Mouse (Mus musculus) hindbrain, embryonic 10.5 days (tissue): Measurements from ENCODE around the gene Btbd9. TPM values are rescaled to one million over a fixed set of nuclear protein-coding genes. Genes with fewer than 3 reads are reported as not detected.

Source experiments
- DNase-seq: peaks from one replicate; pipeline ENCODE4 v3.0.0-alpha.2; 2017; ENCODE audit warnings: low spot score
- H3K27ac ChIP-seq: fragments of 300-500 bp; sonication (generic); 2 replicates; pipeline ENCODE4 v1.5.1; 2016; ENCODE audit warnings: mild to moderate bottlenecking, moderate library complexity
- H3K27me3 ChIP-seq: fragments of 300-500 bp; sonication (generic); 2 replicates; pipeline ENCODE4 v1.6.1; 2016; ENCODE audit warnings: mild to moderate bottlenecking; ENCODE audit not compliant: poor library complexity, insufficient read depth, severe bottlenecking
- H3K36me3 ChIP-seq: fragments of 300-500 bp; sonication (generic); 2 replicates; pipeline ENCODE4 v1.6.1; 2016; ENCODE audit warnings: mild to moderate bottlenecking, moderate library complexity
- H3K4me1 ChIP-seq: fragments of 300-500 bp; sonication (generic); replicated peaks from 2 replicates; pipeline ENCODE4 v1.6.1; 2016; ENCODE audit warnings: mild to moderate bottlenecking
- H3K4me3 ChIP-seq: fragments of 300-500 bp; sonication (generic); 2 replicates; pipeline ENCODE4 v1.5.1; 2016; ENCODE audit warnings: mild to moderate bottlenecking, moderate library complexity
- H3K9me3 ChIP-seq: fragments of 300-500 bp; sonication (generic); 2 replicates; pipeline ENCODE4 v1.6.1; 2016; ENCODE audit warnings: mild to moderate bottlenecking, moderate library complexity
- WGBS: fragments of 180-500 bp; shearing (Covaris S2); methylation state at CpG from one replicate; pipeline ENCODE4 v1.1.7; 2016; 5-methylcytosine and 5-hydroxymethylcytosine counted together
- polyA plus RNA-seq: library from polyadenylated mRNA; unstranded; fragments of >200 nt; fragmentation: Nextera tagmentation; extraction: Ambion mirVana; gene quantifications from 2 replicates; pipeline ENCODE4 v1.2.1, GENCODE M21; 2016

Gene Btbd9
- polyA plus RNA-seq, 1 experiment from 2014 or later: 67.3 TPM

GRCm38 (mm10) chr17:30235380-30235779 is 340.9 kb downstream of the Btbd9 start:
- DNase-seq: no peak
- WGBS: 82% methylated on average over 4 of the region's 4 CpGs
- H3K9me3 ChIP-seq: no peaks in the 10 kb centered on the region
- H3K4me1 ChIP-seq: peaks cover 26% of the 10 kb centered on the region
- no peaks in the 10 kb centered on the region for H3K36me3 ChIP-seq
- H3K4me3 ChIP-seq: no peak overlapping the region
- H3K27me3 ChIP-seq: no peaks in the 10 kb centered on the region
- no peak overlapping the region for H3K27ac ChIP-seq

DNA sequence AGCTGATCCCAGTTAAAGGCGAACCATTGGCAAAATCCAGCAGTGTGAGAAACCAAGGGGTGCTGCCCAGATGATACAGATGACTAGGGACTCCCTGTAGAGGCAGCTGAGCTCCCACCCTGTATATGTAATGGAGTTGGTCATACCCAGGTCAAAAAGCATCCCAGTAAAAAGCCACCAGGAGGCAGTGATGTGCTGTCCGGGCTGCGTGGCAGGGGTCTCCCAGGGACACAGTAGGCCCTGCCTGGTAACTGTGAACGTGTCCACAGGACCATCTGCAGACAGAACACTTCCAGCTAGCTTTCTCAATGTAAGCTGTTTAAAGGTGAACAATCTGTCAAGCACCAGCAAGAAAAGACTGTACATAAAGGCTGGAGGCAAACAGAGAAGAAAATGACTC is 343.6 kb downstream of the Btbd9 start:
- H3K4me3 ChIP-seq: no peak overlapping the region
- DNase-seq: peak; percentile 55
- 49% methylated on average over 4 of the region's 4 CpGs for WGBS
- H3K36me3 ChIP-seq: 0 out of 2 replicates have a peak, but pooled peaks cover 4% of the 10 kb centered on the region
- no peaks in the 10 kb centered on the region for H3K27me3 ChIP-seq
- H3K27ac ChIP-seq: 0 out of 2 replicates have a peak overlapping the region, but pooled peaks have one; percentile 23
- no peaks in the 10 kb centered on the region for H3K9me3 ChIP-seq
- peaks cover 41% of the 10 kb centered on the region for H3K4me1 ChIP-seq

- no peaks in the 10 kb centered on the region for H3K9me3 ChIP-seq
- H3K36me3 ChIP-seq: 0 out of 2 replicates have a peak, but pooled peaks cover 4% of the 10 kb centered on the region
- H3K27ac ChIP-seq: no peak overlapping the region
- peaks cover 35% of the 10 kb centered on the region for H3K4me1 ChIP-seq
- 83% methylated on average over 1 of the region's 1 CpGs for WGBS
- H3K4me3 ChIP-seq: no peak overlapping the region
- no peaks in the 10 kb centered on the region for H3K27me3 ChIP-seq
- no peak for DNase-seq
Measured at GRCm38 (mm10) chr17:30231483-30231882, 344.8 kb downstream of the Btbd9 start.

DNA sequence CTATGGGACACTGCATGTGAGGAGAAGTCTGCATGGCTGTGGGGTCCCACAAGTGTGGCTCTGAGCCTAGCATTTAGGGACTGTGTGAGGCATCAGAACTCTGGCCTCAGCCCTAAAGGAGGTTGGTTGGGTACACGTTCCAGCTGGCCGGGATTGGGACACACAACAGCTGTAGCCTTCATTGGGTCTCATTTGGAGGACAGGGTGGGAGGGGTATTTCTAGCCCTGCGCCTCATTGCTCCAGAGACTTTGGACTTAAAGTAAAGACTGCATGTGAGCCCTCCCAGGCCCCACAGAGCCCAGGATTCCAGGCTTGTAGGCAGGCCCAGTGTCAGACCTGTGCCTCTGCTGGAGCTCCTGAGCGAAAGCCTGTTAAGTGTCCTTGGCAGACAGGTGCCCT is 345.9 kb downstream of the Btbd9 start:
- Histone ChIP-seq H3K27me3 (no peaks in the 10 kb centered on the region), H3K27ac (no peak overlapping the region), H3K4me1 (peaks cover 35% of the 10 kb centered on the region), H3K36me3 (0 out of 2 replicates have a peak, but pooled peaks cover 4% of the 10 kb centered on the region), H3K9me3 (no peaks in the 10 kb centered on the region), H3K4me3 (no peak overlapping the region)
- no peak for DNase-seq
- 95% methylated on average over 4 of the region's 4 CpGs for WGBS

GRCm38 (mm10) chr17:30228439-30229215 is 347.7 kb downstream of the Btbd9 start:
- 88% methylated on average over 10 of the region's 10 CpGs for WGBS
- DNase-seq: no peak
- peaks cover 48% of the 10 kb centered on the region for H3K4me1 ChIP-seq

DNA sequence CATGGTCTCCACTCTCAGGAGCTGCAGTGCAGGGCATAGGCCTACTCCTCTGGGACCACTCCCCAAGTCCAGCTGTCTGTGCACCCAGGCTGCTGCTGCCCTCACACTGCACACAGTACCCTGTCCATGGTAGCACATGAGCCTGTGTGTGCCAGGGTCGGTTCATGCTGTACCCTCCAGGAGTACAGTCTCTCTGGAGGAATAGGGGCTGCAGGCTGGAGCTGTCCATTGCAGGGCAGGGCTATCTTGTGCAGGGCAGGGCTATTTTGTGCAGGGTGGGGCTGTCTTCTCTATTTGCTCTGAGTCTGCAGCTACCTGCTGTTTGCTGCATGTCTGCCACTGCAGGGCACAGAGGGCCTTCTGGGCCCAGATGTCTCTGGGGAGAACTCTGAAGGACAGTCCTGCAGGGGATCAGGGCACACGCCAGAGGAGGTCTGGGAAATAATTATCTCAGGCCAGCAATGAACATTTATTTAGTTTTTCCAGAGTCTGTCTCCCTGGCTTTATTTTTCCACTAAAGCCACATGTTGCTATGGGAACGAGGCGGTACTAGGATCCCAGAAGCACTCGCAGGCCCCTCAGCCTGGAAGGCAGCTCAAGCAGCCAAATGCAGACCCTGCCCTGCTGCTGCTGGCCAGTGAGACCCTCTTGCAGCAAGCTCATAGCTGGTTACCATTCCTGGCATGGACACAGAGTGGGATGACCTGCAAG is 351.1 kb downstream of the Btbd9 start:
- Histone ChIP-seq H3K9me3 (no peaks in the 10 kb centered on the region), H3K27ac (peak overlapping the region; percentile 19), H3K36me3 (0 out of 2 replicates have a peak, but pooled peaks cover 5% of the 10 kb centered on the region), H3K27me3 (no peaks in the 10 kb centered on the region), H3K4me1 (peaks cover 67% of the 10 kb centered on the region), H3K4me3 (no peak overlapping the region)
- peak; percentile 20 for DNase-seq
- 43% methylated on average over 5 of the region's 5 CpGs for WGBS

More at GRCm38 (mm10) chr17:30228439-30229215, 347.7 kb downstream of the Btbd9 start:
- Histone ChIP-seq H3K27ac (no peak overlapping the region), H3K4me3 (no peak overlapping the region), H3K27me3 (no peaks in the 10 kb centered on the region), H3K9me3 (no peaks in the 10 kb centered on the region), H3K36me3 (0 out of 2 replicates have a peak, but pooled peaks cover 4% of the 10 kb centered on the region)

DNA sequence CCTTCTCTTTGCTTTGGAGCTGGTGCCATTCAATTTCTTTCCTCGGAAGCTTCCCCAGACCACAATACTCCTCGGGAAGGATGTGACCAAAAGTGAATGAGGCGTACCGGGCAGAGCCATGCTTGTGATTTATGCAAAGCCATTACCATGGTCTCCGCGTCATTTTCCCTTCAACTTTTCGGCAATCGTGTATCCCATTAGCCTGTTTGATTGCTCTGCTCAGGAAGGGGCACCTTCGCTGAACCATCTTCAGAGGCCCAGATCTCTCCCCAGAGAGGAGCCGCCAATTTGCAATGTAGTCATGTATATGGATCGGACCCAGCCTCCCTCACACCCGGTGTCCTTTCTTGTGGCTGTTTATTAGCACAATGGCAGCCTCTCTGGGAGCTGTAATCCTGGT is 353.5 kb downstream of the Btbd9 start:
- H3K27ac ChIP-seq: peak overlapping the region; percentile 45; the same call in 1 of the 2 replicates
- no peak for DNase-seq
- peaks cover 18% of the 10 kb centered on the region for H3K36me3 ChIP-seq
- 77% methylated on average over 12 of the region's 12 CpGs for WGBS
- H3K4me3 ChIP-seq: no peak overlapping the region
- H3K27me3 ChIP-seq: no peaks in the 10 kb centered on the region
- no peaks in the 10 kb centered on the region for H3K9me3 ChIP-seq
- peaks cover 53% of the 10 kb centered on the region for H3K4me1 ChIP-seq

GRCm38 (mm10) chr17:30222361-30222760 is 353.9 kb downstream of the Btbd9 start:
- Histone ChIP-seq H3K4me3 (no peak overlapping the region), H3K27ac (peak overlapping the region; percentile 35; the same call in 1 of the 2 replicates), H3K9me3 (no peaks in the 10 kb centered on the region), H3K36me3 (peaks cover 18% of the 10 kb centered on the region), H3K27me3 (no peaks in the 10 kb centered on the region), H3K4me1 (peaks cover 53% of the 10 kb centered on the region)
- 82% methylated on average over 11 of the region's 11 CpGs for WGBS
- no peak for DNase-seq

GRCm38 (mm10) chr17:30221677-30222076 is 354.6 kb downstream of the Btbd9 start:
- 81% methylated on average over 14 of the region's 14 CpGs for WGBS
- no peaks in the 10 kb centered on the region for H3K9me3 ChIP-seq
- no peak for DNase-seq
- H3K4me3 ChIP-seq: no peak overlapping the region
- H3K4me1 ChIP-seq: peaks cover 57% of the 10 kb centered on the region
- H3K27me3 ChIP-seq: no peaks in the 10 kb centered on the region
- H3K36me3 ChIP-seq: peaks cover 18% of the 10 kb centered on the region
- H3K27ac ChIP-seq: peak overlapping the region; percentile 12; the same call in 1 of the 2 replicates

- Histone ChIP-seq H3K27me3 (no peaks in the 10 kb centered on the region), H3K9me3 (no peaks in the 10 kb centered on the region), H3K36me3 (peaks cover 54% of the 10 kb centered on the region), H3K27ac (no peak overlapping the region), H3K4me3 (no peak overlapping the region), H3K4me1 (peaks cover 12% of the 10 kb centered on the region; the same call in 1 of the 2 replicates)
- no peak for DNase-seq
- 67% methylated on average over 4 of the region's 4 CpGs for WGBS
Measured at GRCm38 (mm10) chr17:30215741-30216140, 360.5 kb downstream of the Btbd9 start.

- H3K4me3 ChIP-seq: no peak overlapping the region
- H3K4me1 ChIP-seq: peaks cover 12% of the 10 kb centered on the region; the same call in 1 of the 2 replicates
- peaks cover 60% of the 10 kb centered on the region for H3K36me3 ChIP-seq
- 89% methylated on average over 6 of the region's 6 CpGs for WGBS
- H3K27ac ChIP-seq: no peak overlapping the region
- no peak for DNase-seq
- no peaks in the 10 kb centered on the region for H3K9me3 ChIP-seq
- no peaks in the 10 kb centered on the region for H3K27me3 ChIP-seq
Measured at GRCm38 (mm10) chr17:30214393-30214792, 361.9 kb downstream of the Btbd9 start.

- H3K36me3 ChIP-seq: peaks cover 60% of the 10 kb centered on the region
- WGBS: 94% methylated on average over 5 of the region's 5 CpGs
- no peak for DNase-seq
Measured at GRCm38 (mm10) chr17:30213371-30213770, 362.9 kb downstream of the Btbd9 start.

GRCm38 (mm10) chr17:30212647-30213046 is 363.6 kb downstream of the Btbd9 start:
- no peak overlapping the region for H3K27ac ChIP-seq
- no peaks in the 10 kb centered on the region for H3K9me3 ChIP-seq
- no peak for DNase-seq
- no peak overlapping the region for H3K4me3 ChIP-seq
- H3K27me3 ChIP-seq: no peaks in the 10 kb centered on the region
- H3K4me1 ChIP-seq: peaks cover 14% of the 10 kb centered on the region; the same call in 1 of the 2 replicates
- peaks cover 67% of the 10 kb centered on the region for H3K36me3 ChIP-seq
- WGBS: 92% methylated on average over 12 of the region's 12 CpGs

More at GRCm38 (mm10) chr17:30213371-30213770, 362.9 kb downstream of the Btbd9 start:
- H3K4me3 ChIP-seq: no peak overlapping the region
- no peak overlapping the region for H3K27ac ChIP-seq
- no peaks in the 10 kb centered on the region for H3K9me3 ChIP-seq
- H3K4me1 ChIP-seq: peaks cover 12% of the 10 kb centered on the region; the same call in 1 of the 2 replicates
- no peaks in the 10 kb centered on the region for H3K27me3 ChIP-seq
